Mouse (Mus musculus) hindbrain, embryonic 10.5 days (tissue): ENCODE data around the gene Tead4. TPM values are rescaled to one million over a fixed set of nuclear protein-coding genes. Genes with fewer than 3 reads are reported as not detected.

Source experiments
- DNase-seq: peaks from one replicate; pipeline ENCODE4 v3.0.0-alpha.2; 2017; ENCODE audit warnings: low spot score
- H3K27ac ChIP-seq: fragments of 300-500 bp; sonication (generic); 2 replicates; pipeline ENCODE4 v1.5.1; 2016; ENCODE audit warnings: mild to moderate bottlenecking, moderate library complexity
- H3K27me3 ChIP-seq: fragments of 300-500 bp; sonication (generic); 2 replicates; pipeline ENCODE4 v1.6.1; 2016; ENCODE audit warnings: mild to moderate bottlenecking; ENCODE audit not compliant: poor library complexity, insufficient read depth, severe bottlenecking
- H3K36me3 ChIP-seq: fragments of 300-500 bp; sonication (generic); 2 replicates; pipeline ENCODE4 v1.6.1; 2016; ENCODE audit warnings: mild to moderate bottlenecking, moderate library complexity
- H3K4me1 ChIP-seq: fragments of 300-500 bp; sonication (generic); replicated peaks from 2 replicates; pipeline ENCODE4 v1.6.1; 2016; ENCODE audit warnings: mild to moderate bottlenecking
- H3K4me3 ChIP-seq: fragments of 300-500 bp; sonication (generic); 2 replicates; pipeline ENCODE4 v1.5.1; 2016; ENCODE audit warnings: mild to moderate bottlenecking, moderate library complexity
- H3K9me3 ChIP-seq: fragments of 300-500 bp; sonication (generic); 2 replicates; pipeline ENCODE4 v1.6.1; 2016; ENCODE audit warnings: mild to moderate bottlenecking, moderate library complexity
- WGBS: fragments of 180-500 bp; shearing (Covaris S2); methylation state at CpG from one replicate; pipeline ENCODE4 v1.1.7; 2016; 5-methylcytosine and 5-hydroxymethylcytosine counted together
- polyA plus RNA-seq: library from polyadenylated mRNA; unstranded; fragments of >200 nt; fragmentation: Nextera tagmentation; extraction: Ambion mirVana; gene quantifications from 2 replicates; pipeline ENCODE4 v1.2.1, GENCODE M21; 2016

Tead4 gene
- polyA plus RNA-seq, 1 experiment from 2014 or later = 2.5 TPM

- H3K4me3 ChIP-seq = no peak overlapping the region
- no peaks in the 10 kb centered on the region for H3K9me3 ChIP-seq
- no peak for DNase-seq
- 0 out of 2 replicates have a peak, but pooled peaks cover 6% of the 10 kb centered on the region for H3K4me1 ChIP-seq
- no peaks in the 10 kb centered on the region for H3K36me3 ChIP-seq
- no peaks in the 10 kb centered on the region for H3K27me3 ChIP-seq
- H3K27ac ChIP-seq = no peak overlapping the region
- WGBS = 85% methylated on average over 2 of the region's 2 CpGs
Measured at GRCm38 (mm10) chr6:128178681-128179080, 121.9 kb downstream of the Tead4 start.

Other genes starting within 250 kb of the Tead4 start
- gene Tspan9, start 157.2 kb downstream of the Tead4 start, polyA plus RNA-seq = 65.7 and 67.8 TPM in 2 replicates
- 19.1 and 21.4 TPM in 2 replicates for gene Tulp3, start 55.0 kb upstream of the Tead4 start, polyA plus RNA-seq
- 177 and 192 TPM in 2 replicates for gene Rhno1, start 62.1 kb upstream of the Tead4 start, polyA plus RNA-seq
- gene Foxm1, start 62.1 kb upstream of the Tead4 start, polyA plus RNA-seq = 61.2 and 67.0 TPM in 2 replicates
- 0.62 and 0.86 TPM in 2 replicates for gene Tex52, start 74.6 kb upstream of the Tead4 start, polyA plus RNA-seq
- not detected in 2 replicates for gene Gm44596, start 74.7 kb upstream of the Tead4 start, polyA plus RNA-seq
- gene Nrip2, start 98.5 kb upstream of the Tead4 start, polyA plus RNA-seq = 2.5 and 3.3 TPM in 2 replicates
- gene Itfg2, start 124.1 kb upstream of the Tead4 start, polyA plus RNA-seq = 39.0 and 41.3 TPM in 2 replicates
- 548 and 688 TPM in 2 replicates for gene Fkbp4, start 137.9 kb upstream of the Tead4 start, polyA plus RNA-seq
- gene Pzp, start 225.9 kb upstream of the Tead4 start, polyA plus RNA-seq = not detected in 2 replicates